Mouse (Mus musculus) forebrain, embryonic 13.5 days (tissue): ENCODE data around the gene Rnf214. TPM values are rescaled to one million over a fixed set of nuclear protein-coding genes. Genes with fewer than 3 reads are reported as not detected.

Experiments used
- ATAC-seq: fragments of 200-750 bp; cut with Nextera tagmentation; 2 replicates; pipeline ENCODE4 v1.8.0; 2017
- H3K27ac ChIP-seq: fragments of 300-500 bp; sonication (generic); 2 replicates; pipeline ENCODE4 v1.5.1; 2015; ENCODE audit warnings: inconsistent platforms, mild to moderate bottlenecking, moderate library complexity
- H3K27me3 ChIP-seq: fragments of 300-500 bp; sonication (generic); 2 replicates; pipeline ENCODE4 v1.6.1; 2015; ENCODE audit warnings: mild to moderate bottlenecking, inconsistent platforms
- H3K36me3 ChIP-seq: fragments of 300-500 bp; sonication (generic); 2 replicates; pipeline ENCODE4 v1.6.1; 2015; ENCODE audit warnings: mild to moderate bottlenecking, inconsistent platforms; ENCODE audit not compliant: poor library complexity, severe bottlenecking
- H3K4me1 ChIP-seq: fragments of 300-500 bp; sonication (generic); 2 replicates; pipeline ENCODE4 v1.6.1; 2015; ENCODE audit warnings: inconsistent platforms
- H3K4me2 ChIP-seq: fragments of 300-500 bp; sonication (generic); 2 replicates; pipeline ENCODE4 v1.6.1; 2015; ENCODE audit warnings: inconsistent platforms, mild to moderate bottlenecking, moderate library complexity
- H3K4me3 ChIP-seq: fragments of 300-500 bp; sonication (generic); 2 replicates; pipeline ENCODE4 v1.5.1; 2015; ENCODE audit warnings: mild to moderate bottlenecking, inconsistent platforms
- H3K9ac ChIP-seq: fragments of 300-500 bp; sonication (generic); 2 replicates; pipeline ENCODE4 v1.6.1; 2015; ENCODE audit warnings: mild to moderate bottlenecking, inconsistent platforms
- H3K9me3 ChIP-seq: fragments of 300-500 bp; sonication (generic); replicated peaks from 2 replicates; pipeline ENCODE4 v1.6.1; 2016; ENCODE audit warnings: inconsistent platforms
- WGBS: fragments of 180-500 bp; shearing (Covaris S2); methylation state at CpG from one replicate; pipeline ENCODE4 v1.1.7; 2015; 5-methylcytosine and 5-hydroxymethylcytosine counted together
- polyA plus RNA-seq: library from polyadenylated mRNA; unstranded; fragments of >200 nt; fragmentation: Nextera tagmentation; extraction: Ambion mirVana; gene quantifications from 2 replicates; pipeline ENCODE4 v1.2.1, GENCODE M21; 2015

The Rnf214 gene
- polyA plus RNA-seq, 1 experiment from 2014 or later, result 94.3 TPM

DNA sequence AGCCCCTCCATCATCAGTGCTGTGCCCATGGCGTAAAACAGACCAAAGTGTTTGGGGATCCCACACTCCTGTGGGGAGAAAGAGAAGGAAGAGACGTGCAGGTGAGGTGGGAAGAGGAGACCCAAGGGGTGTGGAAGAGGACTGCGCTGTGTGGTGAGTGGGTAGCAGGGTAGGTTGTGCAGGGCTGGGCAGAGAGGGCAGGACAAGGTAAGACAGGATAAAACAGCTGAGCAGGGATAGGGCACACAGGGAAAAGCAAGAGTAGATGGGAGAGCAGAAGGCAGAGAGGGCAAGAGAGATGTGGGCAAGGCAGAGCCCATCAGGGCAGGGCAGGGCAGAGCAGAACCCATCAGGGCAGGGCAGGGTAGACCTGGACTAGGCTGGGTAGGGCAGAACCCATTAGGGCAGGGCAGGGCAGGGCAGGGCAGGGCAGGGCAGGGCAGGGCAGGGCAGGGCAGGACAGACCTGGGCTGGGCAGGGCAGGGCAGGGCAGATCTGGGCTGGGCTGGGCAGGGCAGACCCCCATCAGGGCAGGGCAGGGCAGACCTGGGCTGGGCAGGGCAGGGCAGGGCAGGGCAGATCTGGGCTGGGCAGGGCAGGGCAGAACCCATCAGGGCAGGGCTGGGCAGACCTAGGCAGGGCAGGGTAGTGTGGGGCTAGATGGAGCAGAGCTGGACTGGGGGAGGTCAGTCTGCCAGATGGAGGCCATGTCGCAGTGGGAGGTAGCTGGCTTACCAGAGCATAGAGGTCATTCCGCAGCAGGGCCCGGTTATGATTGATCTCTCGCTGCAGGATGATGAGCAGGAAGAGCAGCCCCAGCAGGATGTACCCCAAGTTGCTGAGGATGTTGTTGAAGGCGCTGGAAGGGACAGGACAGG lies 37.2 kb upstream of the Rnf214 start:
- H3K4me1 ChIP-seq, result no peaks in the 10 kb centered on the region
- no peaks in the 10 kb centered on the region for H3K27me3 ChIP-seq
- no peak for ATAC-seq
- H3K4me2 ChIP-seq, result no peak overlapping the region
- no peak overlapping the region for H3K9ac ChIP-seq
- H3K9me3 ChIP-seq, result no peaks in the 10 kb centered on the region
- 92% methylated on average over 8 of the region's 8 CpGs for WGBS
- no peak overlapping the region for H3K4me3 ChIP-seq
- no peak overlapping the region for H3K27ac ChIP-seq
- H3K36me3 ChIP-seq, result peaks cover 94% of the 10 kb centered on the region

DNA sequence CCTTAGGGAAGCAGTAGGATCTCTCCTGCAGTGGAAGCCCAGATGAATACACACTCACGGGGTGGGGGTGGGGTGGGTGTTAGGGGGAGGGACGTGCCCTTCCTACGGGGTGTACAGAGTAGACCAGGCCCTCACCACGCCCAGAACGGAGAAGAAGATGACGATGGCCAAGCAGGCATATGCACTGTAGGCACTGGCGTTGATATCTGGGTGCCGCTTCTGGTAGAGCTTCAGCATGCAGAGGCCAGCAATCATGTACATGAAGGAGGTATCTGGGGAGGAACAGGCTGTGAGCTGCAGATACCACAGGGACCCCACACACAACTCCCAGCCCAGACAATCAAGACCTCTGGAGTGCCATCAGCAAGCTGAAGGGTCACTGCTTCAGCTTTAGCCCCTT lies 36.2 kb upstream of the Rnf214 start:
- 88% methylated on average over 8 of the region's 8 CpGs for WGBS

DNA sequence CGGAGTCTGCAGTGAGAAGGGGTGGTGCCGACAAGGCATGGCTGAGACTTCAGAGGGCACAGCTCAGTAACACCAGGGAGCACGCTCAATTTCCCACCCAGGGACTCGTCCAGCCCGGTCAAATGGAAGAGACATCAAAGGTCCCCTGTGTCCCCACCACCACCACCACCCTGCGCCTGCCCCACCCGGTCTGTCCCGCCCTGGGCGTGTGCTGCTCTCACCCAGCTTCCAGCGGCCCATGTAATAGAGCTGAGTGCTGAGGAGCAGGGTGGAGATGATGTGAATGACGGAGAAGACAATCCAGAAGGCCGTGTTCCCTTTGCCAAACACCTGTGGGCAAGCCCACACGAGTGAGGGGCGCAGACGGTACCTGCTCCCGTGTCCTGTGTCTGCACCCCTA lies 35.8 kb upstream of the Rnf214 start:
- no peaks in the 10 kb centered on the region for H3K4me1 ChIP-seq
- no peak overlapping the region for H3K4me2 ChIP-seq
- H3K27ac ChIP-seq, result no peak overlapping the region
- no peak overlapping the region for H3K9ac ChIP-seq
- no peaks in the 10 kb centered on the region for H3K9me3 ChIP-seq
- H3K4me3 ChIP-seq, result no peak overlapping the region
- no peaks in the 10 kb centered on the region for H3K27me3 ChIP-seq
- peaks cover 90% of the 10 kb centered on the region for H3K36me3 ChIP-seq
- ATAC-seq, result no peak
- WGBS, result 92% methylated on average over 16 of the region's 16 CpGs

More for the DNA sequence above, 36.2 kb upstream of the Rnf214 start:
- no peak overlapping the region for H3K4me3 ChIP-seq
- H3K4me1 ChIP-seq, result no peaks in the 10 kb centered on the region
- no peak for ATAC-seq
- H3K9ac ChIP-seq, result no peak overlapping the region
- no peak overlapping the region for H3K4me2 ChIP-seq
- peaks cover 94% of the 10 kb centered on the region for H3K36me3 ChIP-seq
- H3K27ac ChIP-seq, result no peak overlapping the region
- no peaks in the 10 kb centered on the region for H3K27me3 ChIP-seq
- H3K9me3 ChIP-seq, result no peaks in the 10 kb centered on the region

DNA sequence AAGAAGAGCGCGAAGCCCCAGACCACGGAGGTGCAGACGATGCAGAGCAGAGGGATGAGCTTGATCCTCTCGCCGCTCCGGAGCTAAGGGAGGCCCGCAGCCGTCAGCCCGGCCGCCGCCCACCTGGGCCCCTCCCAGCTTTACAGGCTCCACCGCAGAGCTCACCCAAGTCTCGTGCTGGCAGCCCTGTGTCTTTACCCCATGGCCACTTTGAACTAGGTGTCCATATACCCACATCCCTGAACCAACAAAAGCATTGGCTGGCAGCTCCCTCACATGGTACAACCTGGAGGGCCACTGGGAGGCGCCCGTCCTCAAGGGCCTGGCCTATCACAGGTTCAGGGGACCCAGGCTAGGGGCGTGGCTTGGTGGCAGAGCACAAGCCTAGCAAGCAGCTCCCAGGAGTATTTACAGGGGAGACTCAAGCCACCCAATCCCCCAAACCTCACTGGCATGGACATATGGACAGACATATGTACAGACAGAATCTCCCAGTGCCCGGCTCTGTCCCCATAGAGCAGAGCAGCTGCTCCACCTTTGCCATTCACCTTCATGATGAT lies 34.7 kb upstream of the Rnf214 start:
- no peak overlapping the region for H3K4me2 ChIP-seq
- H3K4me1 ChIP-seq, result peaks cover under 1% of the 10 kb centered on the region; the same call in 1 of the 2 replicates
- 0 out of 2 replicates have a peak, but pooled peaks have one; percentile 10 for ATAC-seq
- H3K36me3 ChIP-seq, result peaks cover 79% of the 10 kb centered on the region
- 59% methylated on average over 18 of the region's 18 CpGs for WGBS
- H3K27ac ChIP-seq, result no peak overlapping the region
- no peak overlapping the region for H3K9ac ChIP-seq
- H3K27me3 ChIP-seq, result peaks cover 2% of the 10 kb centered on the region; the same call in 1 of the 2 replicates
- H3K9me3 ChIP-seq, result no peaks in the 10 kb centered on the region
- H3K4me3 ChIP-seq, result no peak overlapping the region

DNA sequence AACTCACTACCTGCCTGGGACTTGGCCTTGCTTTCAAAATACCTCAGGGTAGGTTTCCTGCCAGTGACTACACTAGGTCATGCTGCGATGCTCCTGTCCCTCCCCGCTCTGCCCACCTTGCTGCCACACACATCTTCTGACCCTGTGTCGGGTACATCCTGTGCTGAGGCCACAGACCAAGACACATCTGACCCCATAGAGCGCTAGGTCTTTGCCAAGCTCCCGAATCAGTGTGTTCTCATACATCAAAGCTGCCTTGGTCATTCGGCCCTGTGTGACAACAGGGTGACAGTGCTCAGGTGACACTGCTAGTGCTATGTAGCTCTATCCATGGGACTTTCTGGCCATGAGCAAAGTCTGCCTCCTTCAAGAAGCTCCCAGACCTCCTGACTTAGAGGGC lies 33.1 kb upstream of the Rnf214 start:
- WGBS, result 97% methylated on average over 6 of the region's 6 CpGs
- Histone ChIP-seq H3K36me3 (peaks cover 63% of the 10 kb centered on the region), H3K27me3 (peaks cover 4% of the 10 kb centered on the region; the same call in 1 of the 2 replicates), H3K27ac (no peak overlapping the region), H3K4me2 (no peak overlapping the region), H3K4me1 (peaks cover 8% of the 10 kb centered on the region; the same call in 1 of the 2 replicates), H3K9ac (no peak overlapping the region), H3K4me3 (no peak overlapping the region), H3K9me3 (no peaks in the 10 kb centered on the region)
- no peak for ATAC-seq

DNA sequence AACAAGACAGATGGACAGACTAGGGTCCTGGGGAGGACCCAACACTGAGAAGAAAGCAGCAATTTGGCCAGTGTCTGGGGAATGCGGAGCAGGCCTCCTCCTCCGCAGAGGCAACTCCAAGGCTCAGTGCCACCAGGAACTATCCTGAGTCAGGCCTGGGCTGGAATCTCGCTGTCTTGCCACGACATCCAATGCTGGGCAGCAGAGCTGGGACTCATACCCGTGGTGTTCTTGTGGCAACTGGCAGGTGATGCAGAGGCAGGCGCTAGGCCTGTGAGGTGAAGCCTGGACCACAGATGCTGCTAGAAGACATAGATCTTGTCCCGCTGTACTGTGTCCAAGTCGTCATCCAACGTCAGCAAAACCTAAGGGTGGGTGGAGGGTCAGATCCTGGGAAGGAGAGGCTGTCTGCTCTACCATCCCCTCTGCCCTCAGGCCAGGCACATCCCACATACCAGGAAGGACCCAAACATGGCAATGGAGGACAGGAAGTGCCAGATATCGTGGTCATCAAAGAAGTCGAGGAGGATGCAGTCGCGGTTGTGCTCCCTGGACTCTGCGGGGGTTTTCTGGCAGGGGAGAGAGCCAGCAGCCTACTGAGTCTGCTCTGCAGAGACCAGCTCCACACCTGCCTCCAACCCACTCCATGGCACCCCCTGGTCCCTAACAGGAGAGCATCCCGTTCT lies 32.4 kb upstream of the Rnf214 start:
- H3K9ac ChIP-seq, result no peak overlapping the region
- 89% methylated on average over 15 of the region's 15 CpGs for WGBS
- H3K4me1 ChIP-seq, result peaks cover 8% of the 10 kb centered on the region; the same call in 1 of the 2 replicates
- H3K4me2 ChIP-seq, result no peak overlapping the region
- peaks cover 56% of the 10 kb centered on the region for H3K36me3 ChIP-seq
- no peak for ATAC-seq
- no peaks in the 10 kb centered on the region for H3K9me3 ChIP-seq
- peaks cover 4% of the 10 kb centered on the region; the same call in 1 of the 2 replicates for H3K27me3 ChIP-seq
- no peak overlapping the region for H3K4me3 ChIP-seq
- no peak overlapping the region for H3K27ac ChIP-seq

DNA sequence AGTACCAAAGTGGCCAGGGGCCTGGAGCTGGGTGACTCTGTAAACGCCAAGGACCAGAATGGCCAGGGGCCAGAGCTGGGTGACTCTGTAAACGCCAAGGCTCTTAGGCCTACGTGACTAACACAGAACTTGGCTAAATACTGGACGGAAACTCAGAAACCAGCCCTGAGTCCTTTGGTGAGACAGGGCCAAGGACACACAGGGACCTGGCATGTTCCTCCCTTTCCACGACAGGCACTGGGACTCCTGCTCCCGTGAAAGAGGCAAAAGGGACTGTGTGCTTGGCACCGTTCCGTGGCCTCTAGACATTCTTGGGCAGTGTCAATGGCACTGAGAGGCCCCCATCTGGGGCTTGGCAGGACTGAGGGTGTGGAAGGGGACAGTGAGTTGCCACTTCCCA lies 31.4 kb upstream of the Rnf214 start:
- H3K4me3 ChIP-seq, result no peak overlapping the region
- H3K9ac ChIP-seq, result no peak overlapping the region
- peaks cover 4% of the 10 kb centered on the region; the same call in 1 of the 2 replicates for H3K27me3 ChIP-seq
- H3K4me2 ChIP-seq, result no peak overlapping the region
- no peak overlapping the region for H3K27ac ChIP-seq
- peaks cover 46% of the 10 kb centered on the region for H3K36me3 ChIP-seq
- ATAC-seq, result no peak
- peaks cover 8% of the 10 kb centered on the region; the same call in 1 of the 2 replicates for H3K4me1 ChIP-seq
- 94% methylated on average over 8 of the region's 8 CpGs for WGBS
- no peaks in the 10 kb centered on the region for H3K9me3 ChIP-seq

DNA sequence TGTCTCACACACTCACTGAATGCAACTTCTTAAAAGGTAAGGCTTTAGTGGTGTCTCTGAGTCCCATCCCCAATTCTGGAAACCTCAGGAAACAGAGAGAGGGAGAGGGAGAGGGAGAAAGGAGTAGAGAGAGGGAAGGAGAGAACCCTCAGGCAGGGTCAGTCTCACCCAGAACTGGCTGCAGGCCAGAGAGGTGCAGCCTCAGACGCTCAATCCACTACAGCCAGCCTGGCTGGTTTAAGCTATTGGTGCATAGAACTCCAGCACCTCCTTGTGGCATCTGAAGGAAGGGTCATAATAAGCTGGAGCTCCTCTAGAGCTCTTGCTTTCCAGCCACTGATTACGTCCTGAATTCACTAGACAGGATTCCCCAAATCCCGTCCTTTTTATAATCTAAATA lies 30.2 kb upstream of the Rnf214 start:
- WGBS, result 31% methylated on average over 3 of the region's 3 CpGs
- Histone ChIP-seq H3K4me3 (no peak overlapping the region), H3K9me3 (no peaks in the 10 kb centered on the region), H3K4me2 (no peak overlapping the region), H3K4me1 (peaks cover 14% of the 10 kb centered on the region; the same call in 1 of the 2 replicates), H3K27me3 (peaks cover 4% of the 10 kb centered on the region; the same call in 1 of the 2 replicates), H3K9ac (no peak overlapping the region), H3K36me3 (peaks cover 34% of the 10 kb centered on the region), H3K27ac (no peak overlapping the region)
- ATAC-seq, result peak; percentile 41; the same call in 1 of the 2 replicates

DNA sequence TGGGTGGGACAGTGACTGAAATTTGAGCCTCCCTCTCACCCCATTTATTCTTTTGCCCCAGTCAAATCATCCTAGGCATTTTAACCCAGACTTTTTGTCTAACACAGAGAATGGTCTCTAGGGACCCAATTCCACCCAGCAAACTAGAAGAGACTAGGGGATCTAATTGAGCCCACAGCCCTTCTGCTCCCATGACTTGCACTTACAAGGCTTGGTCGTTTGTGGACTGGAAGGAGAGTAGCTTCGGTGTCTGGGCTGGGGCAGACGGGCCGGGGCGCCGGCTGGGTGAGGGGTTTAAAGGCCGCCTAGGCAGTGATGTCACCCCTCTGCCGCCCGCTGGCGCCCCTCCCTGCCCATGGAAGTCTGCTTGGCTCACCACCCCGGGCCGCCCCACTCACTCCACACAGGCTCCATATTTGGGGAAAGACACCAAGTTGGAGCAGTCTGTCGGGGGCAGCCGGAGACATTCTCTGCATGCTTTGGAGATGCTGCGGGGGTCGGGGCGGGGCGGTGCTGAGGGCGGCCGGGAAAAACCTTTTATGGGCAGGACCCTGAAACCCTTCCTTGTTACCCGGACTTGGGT lies 29.0 kb upstream of the Rnf214 start, which contains the start of gene Tagln:
TSS of gene Tagln (minus strand) at position 431 of the 583 bp plus-strand sequence.
- peaks cover 32% of the 10 kb centered on the region for H3K36me3 ChIP-seq
- H3K9me3 ChIP-seq, result no peaks in the 10 kb centered on the region
- H3K9ac ChIP-seq, result peak within 1 kb of the TSS; percentile 22; the same call in 1 of the 2 replicates
- peaks cover 14% of the 10 kb centered on the region; the same call in 1 of the 2 replicates for H3K4me1 ChIP-seq
- H3K4me3 ChIP-seq, result no peak within 1 kb of the TSS
- no peak within 1 kb of the TSS for H3K27ac ChIP-seq
- no peak for ATAC-seq
- H3K4me2 ChIP-seq, result peak within 1 kb of the TSS; percentile 39
- 9% methylated on average over 21 of the region's 21 CpGs for WGBS
- peaks cover 4% of the 10 kb centered on the region; the same call in 1 of the 2 replicates for H3K27me3 ChIP-seq

DNA sequence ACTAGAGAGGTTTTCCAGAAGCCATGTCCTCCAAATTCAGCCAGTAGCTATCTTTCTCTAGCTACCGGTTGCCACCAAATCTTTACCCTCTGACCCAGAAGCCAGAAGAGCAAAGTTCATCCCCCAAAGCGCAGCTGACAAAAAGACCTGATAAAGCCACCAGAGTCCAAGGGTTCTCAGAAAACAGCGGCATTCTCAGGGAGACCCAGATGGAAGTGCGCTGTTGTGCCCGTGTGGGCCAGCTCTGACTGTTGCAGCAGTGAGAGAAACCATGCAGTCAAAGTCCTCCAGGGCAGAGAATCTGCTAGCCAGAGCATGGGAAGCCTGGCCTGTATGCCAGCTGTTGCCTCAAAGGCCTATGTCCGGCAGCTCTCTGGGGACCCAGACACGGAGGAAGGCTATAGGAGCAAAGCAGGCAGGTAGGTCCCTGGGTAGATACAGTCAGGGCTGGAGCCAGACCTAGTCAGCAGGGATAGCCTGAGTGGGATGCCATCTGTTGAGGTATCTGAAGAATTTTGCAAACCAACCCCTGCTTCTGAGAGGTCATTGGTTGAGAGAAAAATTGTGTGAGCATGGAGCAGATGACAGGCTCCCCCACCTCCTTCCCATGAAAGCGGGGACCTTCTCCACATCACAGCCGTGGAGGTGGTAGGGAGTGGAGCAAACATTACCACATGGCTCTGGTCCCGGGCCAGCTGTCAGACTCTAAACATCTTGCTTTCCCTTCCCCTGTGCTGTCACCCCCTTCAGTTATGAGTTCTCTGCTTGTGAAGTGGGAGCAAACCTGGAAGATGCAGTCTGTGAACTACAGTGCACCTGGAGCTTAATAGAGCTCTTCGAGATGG lies 26.1 kb upstream of the Rnf214 start:
- H3K4me3 ChIP-seq, result no peak overlapping the region
- H3K27me3 ChIP-seq, result peaks cover 4% of the 10 kb centered on the region; the same call in 1 of the 2 replicates
- WGBS, result 85% methylated on average over 11 of the region's 11 CpGs
- no peak overlapping the region for H3K27ac ChIP-seq
- H3K4me2 ChIP-seq, result no peak overlapping the region
- no peak for ATAC-seq
- H3K36me3 ChIP-seq, result peaks cover 38% of the 10 kb centered on the region
- no peaks in the 10 kb centered on the region for H3K9me3 ChIP-seq
- peaks cover 14% of the 10 kb centered on the region; the same call in 1 of the 2 replicates for H3K4me1 ChIP-seq
- no peak overlapping the region for H3K9ac ChIP-seq

DNA sequence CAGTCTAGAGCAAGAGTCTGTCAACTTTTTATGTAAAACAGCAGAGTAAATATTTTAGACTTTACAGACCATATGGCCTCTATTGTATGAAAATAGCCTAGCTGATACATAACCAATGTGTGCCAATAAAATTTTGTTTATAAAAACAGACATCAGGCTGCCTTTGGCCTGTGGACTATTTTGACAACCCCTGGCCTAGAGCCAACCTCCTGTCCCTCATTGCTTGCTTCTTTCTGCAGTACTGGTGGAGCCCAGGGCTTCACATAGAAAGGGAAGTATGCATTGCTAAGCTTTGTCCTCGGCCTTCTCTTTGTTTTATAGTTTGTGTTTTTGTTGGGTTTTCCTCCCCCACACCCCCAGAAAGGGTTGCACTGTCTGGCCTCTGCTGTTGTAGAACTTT lies 25.2 kb upstream of the Rnf214 start:
- Histone ChIP-seq H3K36me3 (peaks cover 46% of the 10 kb centered on the region), H3K4me3 (no peak overlapping the region), H3K27ac (no peak overlapping the region), H3K9ac (no peak overlapping the region), H3K4me1 (peaks cover 14% of the 10 kb centered on the region; the same call in 1 of the 2 replicates), H3K4me2 (no peak overlapping the region), H3K27me3 (peaks cover 4% of the 10 kb centered on the region; the same call in 1 of the 2 replicates), H3K9me3 (no peaks in the 10 kb centered on the region)
- ATAC-seq, result no peak
- WGBS, result 62% methylated on average over 1 of the region's 1 CpGs
